Mouse (Mus musculus) erythroblast, embryonic 14.5 days (primary cell): ENCODE data around the gene Rbm4b.

ENCODE experiments used
- GATA1 ChIP-seq: IDR thresholded peaks from 2 replicates; pipeline ENCODE4 v1.6.1; 2012; ENCODE audit warnings: low read length, inconsistent platforms, mixed read lengths
- TAL1 ChIP-seq: IDR thresholded peaks from 3 replicates; pipeline ENCODE4 v1.6.1; 2012; ENCODE audit warnings: low read length, inconsistent platforms, mixed read lengths

DNA sequence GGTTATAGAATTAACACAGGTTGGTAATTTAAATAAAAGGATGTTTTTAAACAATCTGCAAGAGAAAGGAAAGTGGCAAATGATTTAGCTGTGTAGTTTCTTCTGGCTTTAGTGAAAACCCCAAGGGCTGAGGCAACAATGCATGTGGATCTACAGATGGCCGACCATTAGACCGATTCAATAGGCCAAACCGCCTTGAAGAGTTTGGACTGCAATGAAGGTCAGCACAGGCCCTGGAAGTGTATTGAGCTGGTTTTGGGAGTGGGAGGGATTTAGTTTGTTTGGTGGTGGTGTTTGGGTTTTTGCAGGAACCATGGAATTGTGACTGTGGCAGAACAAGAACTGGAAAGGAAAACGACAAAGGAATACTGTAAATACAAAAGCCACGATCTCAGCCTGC, 42.8 kb downstream of the Rbm4b start:
- no peak for TF ChIP-seq GATA1
- TF ChIP-seq TAL1 = no peak
